Mouse (Mus musculus): ENCODE data around the gene Fitm2. TPM values are rescaled to one million over a fixed set of nuclear protein-coding genes. Genes with fewer than 3 reads are reported as not detected.

The Fitm2 gene
- total and polyA plus RNA-seq, 2 experiments, result 19.5 to 19.8 TPM

DNA sequence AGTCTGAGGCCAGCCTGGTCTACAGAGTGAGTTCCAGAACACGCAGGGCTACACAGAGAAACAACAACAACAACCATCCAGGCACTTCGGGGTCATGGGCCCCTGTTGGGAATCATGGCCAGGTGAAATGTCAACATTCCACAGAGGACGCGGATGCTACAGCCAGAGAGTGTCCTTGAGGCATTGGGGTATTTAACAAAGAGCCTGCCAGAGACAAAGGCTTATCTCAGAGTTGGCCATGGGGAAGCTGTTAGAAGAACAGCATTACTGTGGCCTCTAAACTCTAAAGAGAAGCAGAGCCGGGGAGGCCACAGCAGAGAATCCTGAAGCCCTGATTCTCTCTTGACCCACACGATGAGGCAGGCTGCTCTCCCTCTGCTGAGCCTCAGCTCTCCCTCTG is 3.6 kb downstream of the Fitm2 start:
- WGBS, result 41% methylated on average over 6 of the region's 6 CpGs
- Histone ChIP-seq H3K27ac (replicated peaks; ENCODE audit: insufficient read depth, low read depth, low read length) (peak overlapping the region; percentile 28; the same call in 1 of the 2 replicates), H3K4me3 (ENCODE audit: insufficient read depth, low read depth, low read length) (no peak overlapping the region), H3K79me2 (ENCODE audit: control insufficient read depth, insufficient read depth, low read length) (peaks cover 5% of the 10 kb centered on the region; the same call in 1 of the 2 replicates), H3K36me3 (ENCODE audit: control insufficient read depth, insufficient read depth, low read length) (peaks cover 12% of the 10 kb centered on the region; the same call in 1 of the 2 replicates), H3K27me3 (ENCODE audit: control insufficient read depth, insufficient read depth, low read length) (no peaks in the 10 kb centered on the region), H3K9ac (ENCODE audit: low read depth, low read length) (no peak overlapping the region), H3K4me1 (ENCODE audit: control insufficient read depth, insufficient read depth, low read length) (peaks cover 17% of the 10 kb centered on the region)
- peak; percentile 74 for DNase-seq (ENCODE audit: extremely low read depth, low read depth, low spot score)
- TF ChIP-seq POLR2A (IDR thresholded peaks at IDR 0.05; ENCODE audit: extremely low read depth, insufficient read depth, low read length), result no peak
- TF ChIP-seq CTCF (IDR thresholded peaks at IDR 0.05; ENCODE audit: low read depth, low read length), result no peak

DNA sequence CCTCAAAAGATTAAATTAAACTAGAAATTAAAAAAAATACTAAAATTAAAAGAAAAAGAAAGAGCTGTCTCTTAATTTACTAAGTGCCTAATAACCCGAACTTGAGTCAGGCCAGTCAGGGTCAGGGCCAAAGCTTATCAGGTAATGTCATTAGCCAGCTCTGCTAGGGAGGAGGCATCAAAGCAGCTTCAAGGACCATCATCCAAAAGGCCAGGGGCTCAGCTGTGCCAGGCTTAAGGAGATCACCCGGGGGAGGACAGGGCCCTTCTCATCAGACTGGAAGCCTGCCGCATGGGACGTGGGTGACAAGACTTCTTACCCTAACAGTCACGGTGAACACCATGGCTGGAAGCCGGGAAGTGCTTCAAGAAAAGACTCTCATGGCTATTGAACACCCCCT is 4.8 kb downstream of the Fitm2 start:
- 90% methylated on average over 6 of the region's 6 CpGs for WGBS
- H3K27me3 ChIP-seq (ENCODE audit: control insufficient read depth, insufficient read depth, low read length), result no peaks in the 10 kb centered on the region
- DNase-seq (ENCODE audit: extremely low read depth, low read depth, low spot score), result no peak

DNA sequence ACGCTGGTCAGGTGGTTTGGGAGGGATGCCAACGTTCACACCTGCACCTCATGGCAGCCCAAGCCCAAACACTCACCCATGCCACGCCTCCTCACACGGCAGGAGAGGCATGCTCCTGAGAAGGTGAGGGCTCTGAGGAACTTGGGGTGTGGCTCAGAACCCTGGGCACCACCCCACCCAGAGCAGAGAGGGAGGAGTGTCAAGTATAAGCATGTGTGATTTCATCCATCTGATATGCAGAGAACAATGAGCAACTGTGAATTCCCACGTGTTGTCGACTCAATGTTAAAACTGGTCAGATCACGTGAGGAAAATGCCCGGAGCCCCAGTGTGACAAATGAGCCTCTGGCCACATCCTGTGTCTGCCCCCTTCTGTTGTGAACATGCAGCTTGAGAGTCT is 5.7 kb downstream of the Fitm2 start:
- no peaks in the 10 kb centered on the region for H3K27me3 ChIP-seq (ENCODE audit: control insufficient read depth, insufficient read depth, low read length)

More for the DNA sequence above, 4.8 kb downstream of the Fitm2 start:
- Histone ChIP-seq H3K9ac (ENCODE audit: low read depth, low read length) (no peak overlapping the region), H3K36me3 (ENCODE audit: control insufficient read depth, insufficient read depth, low read length) (peaks cover 12% of the 10 kb centered on the region; the same call in 1 of the 2 replicates), H3K4me3 (ENCODE audit: insufficient read depth, low read depth, low read length) (no peak overlapping the region), H3K79me2 (ENCODE audit: control insufficient read depth, insufficient read depth, low read length) (peaks cover 5% of the 10 kb centered on the region; the same call in 1 of the 2 replicates), H3K27ac (replicated peaks; ENCODE audit: insufficient read depth, low read depth, low read length) (no peak overlapping the region), H3K4me1 (ENCODE audit: control insufficient read depth, insufficient read depth, low read length) (peaks cover 16% of the 10 kb centered on the region)
- TF ChIP-seq CTCF (IDR thresholded peaks at IDR 0.05; ENCODE audit: low read depth, low read length) (no peak), POLR2A (IDR thresholded peaks at IDR 0.05; ENCODE audit: extremely low read depth, insufficient read depth, low read length) (no peak)

DNA sequence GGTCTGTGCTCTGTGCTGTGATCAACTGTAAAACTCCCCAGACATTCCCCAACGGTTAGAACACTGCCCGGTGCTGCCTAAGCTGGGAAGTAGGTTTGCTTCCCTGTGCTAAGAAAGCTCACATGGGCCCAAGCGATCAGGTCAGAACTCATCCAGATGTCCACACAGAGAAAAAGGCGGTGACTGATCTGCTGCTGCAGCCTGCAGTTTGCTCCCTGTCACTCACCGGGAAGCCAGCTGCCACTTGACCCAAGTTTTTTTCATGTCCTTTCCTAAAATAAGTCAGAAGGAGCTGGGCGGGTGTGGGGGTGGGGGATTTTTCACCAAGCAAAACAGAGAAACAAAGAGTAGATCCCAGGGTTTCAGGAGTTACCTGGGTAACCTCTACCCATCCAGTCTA is 7.9 kb downstream of the Fitm2 start:
- Histone ChIP-seq H3K4me1 (ENCODE audit: control insufficient read depth, insufficient read depth, low read length) (peaks cover 7% of the 10 kb centered on the region), H3K79me2 (ENCODE audit: control insufficient read depth, insufficient read depth, low read length) (peaks cover under 1% of the 10 kb centered on the region; the same call in 1 of the 2 replicates), H3K36me3 (ENCODE audit: control insufficient read depth, insufficient read depth, low read length) (peaks cover 11% of the 10 kb centered on the region; the same call in 1 of the 2 replicates), H3K27ac (replicated peaks; ENCODE audit: insufficient read depth, low read depth, low read length) (no peak overlapping the region), H3K27me3 (ENCODE audit: control insufficient read depth, insufficient read depth, low read length) (no peaks in the 10 kb centered on the region), H3K4me3 (ENCODE audit: insufficient read depth, low read depth, low read length) (no peak overlapping the region), H3K9ac (ENCODE audit: low read depth, low read length) (no peak overlapping the region)
- no peak for TF ChIP-seq CTCF (IDR thresholded peaks at IDR 0.05; ENCODE audit: low read depth, low read length)
- no peak for TF ChIP-seq POLR2A (IDR thresholded peaks at IDR 0.05; ENCODE audit: extremely low read depth, insufficient read depth, low read length)
- 73% methylated on average over 6 of the region's 6 CpGs for WGBS
- no peak for DNase-seq (ENCODE audit: extremely low read depth, low read depth, low spot score)

More for the DNA sequence above, 5.7 kb downstream of the Fitm2 start:
- Histone ChIP-seq H3K36me3 (ENCODE audit: control insufficient read depth, insufficient read depth, low read length) (peaks cover 12% of the 10 kb centered on the region; the same call in 1 of the 2 replicates), H3K4me3 (ENCODE audit: insufficient read depth, low read depth, low read length) (no peak overlapping the region), H3K9ac (ENCODE audit: low read depth, low read length) (no peak overlapping the region), H3K4me1 (ENCODE audit: control insufficient read depth, insufficient read depth, low read length) (peaks cover 16% of the 10 kb centered on the region), H3K27ac (replicated peaks; ENCODE audit: insufficient read depth, low read depth, low read length) (no peak overlapping the region), H3K79me2 (ENCODE audit: control insufficient read depth, insufficient read depth, low read length) (peaks cover 5% of the 10 kb centered on the region; the same call in 1 of the 2 replicates)
- no peak for DNase-seq (ENCODE audit: extremely low read depth, low read depth, low spot score)
- 76% methylated on average over 8 of the region's 8 CpGs for WGBS
- TF ChIP-seq CTCF (IDR thresholded peaks at IDR 0.05; ENCODE audit: low read depth, low read length), result no peak
- TF ChIP-seq POLR2A (IDR thresholded peaks at IDR 0.05; ENCODE audit: extremely low read depth, insufficient read depth, low read length), result no peak

DNA sequence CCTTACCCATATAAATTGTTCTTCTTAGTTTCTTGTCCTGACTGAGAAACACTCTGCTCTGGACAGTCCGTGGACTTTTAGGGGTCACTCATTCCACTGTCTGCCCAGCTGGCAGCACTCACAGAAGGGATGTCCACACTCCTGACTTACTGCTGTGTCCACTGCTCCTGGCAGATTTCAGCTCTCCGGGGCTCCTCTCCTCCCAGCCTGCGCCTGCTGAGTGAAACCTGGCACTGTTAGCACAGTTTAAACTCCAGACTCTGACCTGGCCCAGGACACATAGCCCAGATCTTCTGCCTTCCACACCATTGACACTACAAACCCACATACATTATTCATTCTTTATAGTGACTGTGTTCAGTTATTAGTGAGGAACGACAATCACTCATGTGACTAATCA is 8.4 kb downstream of the Fitm2 start:
- peak; percentile 65 for DNase-seq (ENCODE audit: extremely low read depth, low read depth, low spot score)
- Histone ChIP-seq H3K27ac (replicated peaks; ENCODE audit: insufficient read depth, low read depth, low read length) (no peak overlapping the region), H3K79me2 (ENCODE audit: control insufficient read depth, insufficient read depth, low read length) (no peaks in the 10 kb centered on the region), H3K4me1 (ENCODE audit: control insufficient read depth, insufficient read depth, low read length) (peaks cover 4% of the 10 kb centered on the region; the same call in 1 of the 2 replicates), H3K27me3 (ENCODE audit: control insufficient read depth, insufficient read depth, low read length) (no peaks in the 10 kb centered on the region), H3K9ac (ENCODE audit: low read depth, low read length) (no peak overlapping the region), H3K36me3 (ENCODE audit: control insufficient read depth, insufficient read depth, low read length) (peaks cover 6% of the 10 kb centered on the region; the same call in 1 of the 2 replicates), H3K4me3 (ENCODE audit: insufficient read depth, low read depth, low read length) (no peak overlapping the region)
- 29% methylated on average over 4 of the region's 4 CpGs for WGBS
- TF ChIP-seq CTCF (IDR thresholded peaks at IDR 0.05; ENCODE audit: low read depth, low read length), result no peak
- no peak for TF ChIP-seq POLR2A (IDR thresholded peaks at IDR 0.05; ENCODE audit: extremely low read depth, insufficient read depth, low read length)

DNA sequence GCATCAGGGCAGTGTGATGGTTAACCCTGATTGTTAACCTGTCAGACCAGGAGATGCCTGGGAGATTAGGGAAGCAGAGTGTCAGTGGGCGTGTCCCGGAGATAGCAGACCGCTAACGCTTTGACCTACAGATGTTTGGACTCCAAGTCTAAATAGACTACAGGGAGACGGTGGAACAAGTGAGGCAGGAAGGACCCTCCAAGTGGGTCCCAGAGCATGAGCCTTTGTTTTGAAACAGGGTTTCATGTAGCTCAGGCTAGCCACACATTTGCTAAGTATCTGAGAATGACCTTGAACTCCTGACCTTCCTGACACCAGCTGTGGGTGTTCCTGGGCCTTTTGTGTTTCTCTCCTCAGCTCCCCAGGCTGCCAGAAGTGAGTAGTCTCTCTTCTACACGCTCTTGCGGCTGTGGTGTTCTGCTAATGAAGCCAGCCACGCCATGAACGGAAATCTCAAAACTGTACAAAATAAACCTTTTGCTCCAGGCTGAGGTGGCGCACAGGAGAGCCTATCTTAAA is 9.1 kb downstream of the Fitm2 start:
- no peaks in the 10 kb centered on the region for H3K27me3 ChIP-seq (ENCODE audit: control insufficient read depth, insufficient read depth, low read length)
- peaks cover 2% of the 10 kb centered on the region; the same call in 1 of the 2 replicates for H3K4me1 ChIP-seq (ENCODE audit: control insufficient read depth, insufficient read depth, low read length)
- H3K4me3 ChIP-seq (ENCODE audit: insufficient read depth, low read depth, low read length), result no peak overlapping the region
- H3K9ac ChIP-seq (ENCODE audit: low read depth, low read length), result no peak overlapping the region
- no peak for TF ChIP-seq POLR2A (IDR thresholded peaks at IDR 0.05; ENCODE audit: extremely low read depth, insufficient read depth, low read length)
- TF ChIP-seq CTCF (IDR thresholded peaks at IDR 0.05; ENCODE audit: low read depth, low read length), result no peak
- WGBS, result 69% methylated on average over 10 of the region's 10 CpGs
- no peaks in the 10 kb centered on the region for H3K79me2 ChIP-seq (ENCODE audit: control insufficient read depth, insufficient read depth, low read length)
- DNase-seq (ENCODE audit: extremely low read depth, low read depth, low spot score), result no peak
- H3K27ac ChIP-seq (replicated peaks; ENCODE audit: insufficient read depth, low read depth, low read length), result no peak overlapping the region
- peaks cover 6% of the 10 kb centered on the region; the same call in 1 of the 2 replicates for H3K36me3 ChIP-seq (ENCODE audit: control insufficient read depth, insufficient read depth, low read length)

Measured in liver, adult 2 months (tissue).